Mouse (Mus musculus) neural tube, embryonic 11.5 days (tissue): ENCODE data around the gene Rfpl4. TPM values are rescaled to one million over a fixed set of nuclear protein-coding genes. Genes with fewer than 3 reads are reported as not detected.

Experiments used
- ATAC-seq: fragments of 200-750 bp; cut with Nextera tagmentation; 2 replicates; pipeline ENCODE4 v1.8.0; 2017; ENCODE audit warnings: moderate number of reproducible peaks, mild to moderate bottlenecking, moderate TSS enrichment, moderate library complexity; ENCODE audit not compliant: insufficient read depth, low FRiP score, low TSS enrichment
- DNase-seq: peaks from one replicate; pipeline ENCODE4 v3.0.0-alpha.2; 2015; ENCODE audit warnings: low spot score
- H3K27ac ChIP-seq: fragments of 300-500 bp; sonication (generic); 2 replicates; pipeline ENCODE4 v1.5.1; 2014; ENCODE audit warnings: low read depth, mild to moderate bottlenecking, low read length
- H3K27me3 ChIP-seq: fragments of 300-500 bp; sonication (generic); 2 replicates; pipeline ENCODE4 v1.6.1; 2014; ENCODE audit warnings: mild to moderate bottlenecking, low read length, mixed read lengths; ENCODE audit not compliant: control insufficient read depth, insufficient read depth
- H3K36me3 ChIP-seq: fragments of 300-500 bp; sonication (generic); 2 replicates; pipeline ENCODE4 v1.6.1; 2014; ENCODE audit warnings: mild to moderate bottlenecking, low read length, moderate library complexity, mixed read lengths; ENCODE audit not compliant: control insufficient read depth, insufficient read depth
- H3K4me1 ChIP-seq: fragments of 300-500 bp; sonication (generic); 2 replicates; pipeline ENCODE4 v1.6.1; 2014; ENCODE audit warnings: low read length, mixed read lengths; ENCODE audit not compliant: control insufficient read depth, insufficient read depth
- H3K4me2 ChIP-seq: fragments of 300-500 bp; sonication (generic); 2 replicates; pipeline ENCODE4 v1.6.1; 2014; ENCODE audit warnings: low read depth, mild to moderate bottlenecking, moderate library complexity
- H3K4me3 ChIP-seq: fragments of 300-500 bp; sonication (generic); 2 replicates; pipeline ENCODE4 v1.5.1; 2014; ENCODE audit warnings: low read depth, low read length
- H3K9ac ChIP-seq: fragments of 300-500 bp; sonication (generic); 2 replicates; pipeline ENCODE4 v1.6.1; 2014; ENCODE audit warnings: mild to moderate bottlenecking, low read length
- H3K9me3 ChIP-seq: fragments of 300-500 bp; sonication (generic); 2 replicates; pipeline ENCODE4 v1.6.1; 2016; ENCODE audit warnings: low read length; ENCODE audit not compliant: control insufficient read depth
- WGBS: fragments of 180-500 bp; shearing (Covaris S2); extraction: QIAGEN DNeasy Blood & Tissue Kit; methylation state at CpG from one replicate; pipeline ENCODE4 v1.1.7; 2014; 5-methylcytosine and 5-hydroxymethylcytosine counted together
- polyA plus RNA-seq: library from polyadenylated mRNA; unstranded; fragments of >200 nt; fragmentation: Nextera tagmentation; extraction: Ambion mirVana; gene quantifications from 2 replicates; pipeline ENCODE4 v1.2.1, GENCODE M21; 2014

Rfpl4 gene
- polyA plus RNA-seq, 1 experiment from 2014 or later: not detected

- 85% methylated on average over 10 of the region's 10 CpGs for WGBS
- Histone ChIP-seq H3K4me3 (no peak overlapping the region), H3K27me3 (no peaks in the 10 kb centered on the region), H3K4me2 (no peak overlapping the region), H3K9me3 (no peaks in the 10 kb centered on the region), H3K4me1 (no peaks in the 10 kb centered on the region), H3K36me3 (peaks cover 11% of the 10 kb centered on the region), H3K27ac (no peak overlapping the region), H3K9ac (no peak overlapping the region)
- DNase-seq (no peak), ATAC-seq (no peak)
Measured at GRCm38 (mm10) chr7:5101066-5101663, 15.6 kb downstream of the Rfpl4 start.

DNA sequence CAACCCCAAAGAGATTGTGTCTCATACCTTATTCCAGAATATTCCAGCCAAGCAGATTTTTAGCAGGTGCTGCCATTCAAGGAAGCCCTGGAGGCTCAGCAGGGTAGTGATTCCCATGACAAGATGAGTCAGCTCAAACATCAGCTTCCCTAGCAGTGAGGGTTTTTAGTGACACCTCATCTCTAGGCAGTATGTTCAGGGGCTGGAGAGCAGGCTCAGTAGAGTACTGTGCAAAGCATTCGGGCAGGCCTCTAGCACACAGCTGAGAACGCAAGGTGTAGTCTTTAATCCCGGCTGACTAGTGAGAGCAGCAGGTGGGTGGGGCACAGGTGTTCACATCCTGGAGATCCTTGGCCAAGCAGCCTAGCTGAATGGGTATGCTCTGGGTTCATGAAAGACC, 17.0 kb downstream of the Rfpl4 start:
- H3K27ac ChIP-seq: no peak overlapping the region
- H3K4me2 ChIP-seq: no peak overlapping the region
- no peaks in the 10 kb centered on the region for H3K27me3 ChIP-seq
- no peak for DNase-seq
- H3K36me3 ChIP-seq: peaks cover 22% of the 10 kb centered on the region
- WGBS: 88% methylated on average over 3 of the region's 3 CpGs
- no peaks in the 10 kb centered on the region for H3K4me1 ChIP-seq
- no peak overlapping the region for H3K9ac ChIP-seq
- no peak overlapping the region for H3K4me3 ChIP-seq
- no peaks in the 10 kb centered on the region for H3K9me3 ChIP-seq
- no peak for ATAC-seq

DNA sequence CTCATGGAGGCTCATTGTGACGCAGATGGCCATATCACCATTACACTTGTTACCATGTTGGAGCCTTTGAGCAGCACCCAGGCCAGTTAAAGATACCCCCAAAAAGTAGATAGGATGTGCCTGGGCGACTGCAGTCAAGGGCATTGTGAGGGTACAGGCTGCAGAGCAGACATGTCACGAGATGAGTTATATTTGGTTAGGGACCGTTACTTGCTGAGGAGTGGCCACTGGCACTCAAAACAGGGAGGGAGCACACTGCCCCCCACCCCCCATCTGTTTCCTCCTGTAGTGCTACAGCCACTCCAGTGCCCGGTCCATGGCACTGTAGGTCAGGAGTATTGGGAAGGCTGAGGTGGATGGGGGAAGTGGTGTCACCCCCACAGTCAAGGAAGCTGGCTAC, 18.0 kb downstream of the Rfpl4 start:
- H3K9me3 ChIP-seq: no peaks in the 10 kb centered on the region
- no peak overlapping the region for H3K9ac ChIP-seq
- no peaks in the 10 kb centered on the region for H3K4me1 ChIP-seq
- no peak for ATAC-seq
- no peaks in the 10 kb centered on the region for H3K27me3 ChIP-seq
- H3K36me3 ChIP-seq: peaks cover 28% of the 10 kb centered on the region
- no peak for DNase-seq
- no peak overlapping the region for H3K4me3 ChIP-seq
- H3K4me2 ChIP-seq: no peak overlapping the region
- 90% methylated on average over 5 of the region's 5 CpGs for WGBS
- no peak overlapping the region for H3K27ac ChIP-seq

DNA sequence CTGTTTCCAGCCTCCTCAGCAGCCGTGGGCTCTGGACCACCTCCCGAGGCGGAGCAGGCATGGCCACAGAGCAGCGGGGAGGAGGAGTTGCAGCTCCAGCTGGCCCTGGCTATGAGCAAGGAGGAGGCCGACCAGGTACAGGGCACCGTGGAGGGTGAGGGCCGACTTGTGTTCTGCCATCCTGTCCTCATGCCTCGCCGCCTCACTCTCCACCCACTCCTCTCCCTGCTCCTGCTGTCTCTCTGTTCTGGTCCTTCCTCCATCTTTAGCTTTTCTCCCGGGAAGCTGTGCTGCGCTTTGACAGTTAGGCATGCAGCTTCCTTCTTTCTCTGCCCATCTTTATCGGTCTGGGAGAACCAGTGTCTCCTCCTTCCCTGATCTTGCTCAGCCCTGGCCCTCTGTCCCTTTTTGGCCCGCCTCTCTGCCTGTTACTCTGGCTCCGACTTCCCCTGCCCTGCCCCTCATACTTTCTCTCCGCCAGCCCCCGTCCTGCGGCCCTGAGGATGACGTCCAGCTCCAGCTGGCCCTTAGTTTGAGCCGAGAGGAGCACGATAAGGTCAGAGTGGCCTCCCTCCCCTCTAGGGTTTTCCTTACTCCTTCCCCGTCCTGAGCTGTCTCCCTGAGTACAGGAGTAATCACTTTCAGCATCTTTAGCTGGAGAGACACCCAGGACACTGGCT, 23.8 kb downstream of the Rfpl4 start:
- no peak overlapping the region for H3K9ac ChIP-seq
- DNase-seq (no peak), ATAC-seq (no peak)
- H3K4me3 ChIP-seq: no peak overlapping the region
- H3K9me3 ChIP-seq: 0 out of 2 replicates have a peak, but pooled peaks cover 2% of the 10 kb centered on the region
- H3K4me1 ChIP-seq: no peaks in the 10 kb centered on the region
- no peaks in the 10 kb centered on the region for H3K27me3 ChIP-seq
- 84% methylated on average over 21 of the region's 21 CpGs for WGBS
- peaks cover 26% of the 10 kb centered on the region for H3K36me3 ChIP-seq
- no peak overlapping the region for H3K4me2 ChIP-seq
- no peak overlapping the region for H3K27ac ChIP-seq

DNA sequence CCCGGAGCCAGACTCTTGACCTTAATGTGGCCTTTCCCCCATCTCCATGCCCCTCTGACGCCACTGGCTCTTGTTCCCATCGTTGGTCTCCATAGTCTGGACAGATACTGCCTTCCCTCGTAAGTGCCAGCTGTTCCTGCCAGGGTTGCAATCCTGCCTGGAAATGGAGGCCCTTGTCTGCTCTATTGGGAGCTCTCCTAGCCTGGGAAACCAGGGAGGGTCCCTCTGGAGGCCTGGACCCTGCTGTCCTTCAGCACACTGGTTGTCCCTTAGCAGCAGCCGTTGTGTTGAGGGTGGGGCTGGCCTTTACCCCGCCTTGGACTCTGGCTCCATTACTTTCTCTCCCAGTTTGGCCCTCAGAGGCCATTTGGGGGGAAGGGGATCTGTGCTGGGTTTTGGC, 24.4 kb downstream of the Rfpl4 start:
- ATAC-seq (no peak), DNase-seq (no peak)
- Histone ChIP-seq H3K4me3 (no peak overlapping the region), H3K27me3 (no peaks in the 10 kb centered on the region), H3K36me3 (peaks cover 20% of the 10 kb centered on the region), H3K27ac (no peak overlapping the region), H3K4me2 (no peak overlapping the region), H3K9ac (no peak overlapping the region), H3K9me3 (0 out of 2 replicates have a peak, but pooled peaks cover 2% of the 10 kb centered on the region), H3K4me1 (no peaks in the 10 kb centered on the region)
- WGBS: 82% methylated on average over 6 of the region's 6 CpGs

- peaks cover 19% of the 10 kb centered on the region for H3K36me3 ChIP-seq
- ATAC-seq: no peak
Measured at GRCm38 (mm10) chr7:5091008-5091728, 25.6 kb downstream of the Rfpl4 start.

GRCm38 (mm10) chr7:5089853-5090252, 26.9 kb downstream of the Rfpl4 start:
- H3K27me3 ChIP-seq: no peaks in the 10 kb centered on the region
- H3K4me3 ChIP-seq: no peak overlapping the region
- H3K9me3 ChIP-seq: 0 out of 2 replicates have a peak, but pooled peaks cover 2% of the 10 kb centered on the region
- 96% methylated on average over 15 of the region's 15 CpGs for WGBS
- peaks cover 12% of the 10 kb centered on the region for H3K36me3 ChIP-seq
- no peak overlapping the region for H3K27ac ChIP-seq
- H3K9ac ChIP-seq: no peak overlapping the region
- ATAC-seq (no peak), DNase-seq (no peak)
- no peak overlapping the region for H3K4me2 ChIP-seq
- H3K4me1 ChIP-seq: no peaks in the 10 kb centered on the region

More at GRCm38 (mm10) chr7:5091008-5091728, 25.6 kb downstream of the Rfpl4 start:
- Histone ChIP-seq H3K4me1 (no peaks in the 10 kb centered on the region), H3K9ac (no peak overlapping the region), H3K4me2 (no peak overlapping the region), H3K9me3 (0 out of 2 replicates have a peak, but pooled peaks cover 2% of the 10 kb centered on the region), H3K4me3 (no peak overlapping the region), H3K27me3 (no peaks in the 10 kb centered on the region), H3K27ac (no peak overlapping the region)
- WGBS: 90% methylated on average over 15 of the region's 15 CpGs
- DNase-seq: no peak

DNA sequence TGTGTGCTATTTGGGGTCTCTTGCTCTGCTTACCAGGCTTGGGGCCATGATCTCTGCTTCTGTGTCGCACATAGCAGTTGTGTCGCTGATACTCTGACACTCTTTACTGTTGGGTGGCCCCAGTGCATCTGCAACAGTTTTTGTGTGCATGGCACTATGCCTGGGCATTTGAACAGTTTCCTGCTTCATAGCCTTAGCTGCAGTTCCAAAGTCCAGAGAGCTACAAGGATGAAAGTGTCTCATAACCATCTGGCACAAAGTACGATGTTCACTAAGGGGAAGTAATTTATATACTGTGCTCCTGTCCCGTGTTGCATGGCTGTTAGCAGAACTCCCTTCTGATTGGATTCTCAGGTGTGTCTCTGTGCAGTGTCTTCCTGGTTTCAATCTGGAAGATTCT, 28.9 kb downstream of the Rfpl4 start:
- DNase-seq (no peak), ATAC-seq (no peak)
- Histone ChIP-seq H3K27ac (no peak overlapping the region), H3K36me3 (peaks cover 7% of the 10 kb centered on the region), H3K4me1 (no peaks in the 10 kb centered on the region), H3K4me2 (no peak overlapping the region), H3K4me3 (no peak overlapping the region), H3K9me3 (0 out of 2 replicates have a peak, but pooled peaks cover 2% of the 10 kb centered on the region), H3K9ac (no peak overlapping the region), H3K27me3 (no peaks in the 10 kb centered on the region)
- WGBS: 87% methylated on average over 4 of the region's 4 CpGs
